Mouse (Mus musculus) gastrocnemius, adult 8-10 months (tissue): ENCODE results near the gene Rpl41. TPM values are rescaled to one million over a fixed set of nuclear protein-coding genes. Genes with fewer than 3 reads are reported as not detected.

Experiments
- microRNA-seq: library from miRNA; unstranded; fragments of <30 nt; microRNA quantifications from one replicate; pipeline ENCODE4 v1.2.0, GENCODE M21; 2022
- total RNA-seq, 4 experiments: library from RNA; stranded (reverse); gene quantifications; 2 replicates each; pipeline ENCODE4 v1.2.4; 2022

Rpl41 gene
- total RNA-seq, 4 experiments from 2014 or later = 907 to 1,327 (median 1,023) TPM

Small RNA genes lying within 50 kb of the gene (microRNA-seq; reads per million reads assigned to microRNA genes)
- gene Gm47275 = not detected
- gene Mir6916 = not detected
- not detected for gene Mir6917

Other genes with a start within 250 kb of the Rpl41 start
- 1 to 10 TPM; 2.6 to 3.9 (median 3.2) TPM for gene Pan2, start 246.0 kb downstream of the Rpl41 start, total RNA-seq
- 10 to 100 TPM; 51.0 to 56.9 (median 52.2) TPM for gene Cnpy2, start 226.8 kb downstream of the Rpl41 start, total RNA-seq
- gene Cs, start 211.6 kb downstream of the Rpl41 start, total RNA-seq = 100 to 1,000 TPM; 491 to 577 (median 541) TPM
- 100 to 1,000 TPM; 409 to 479 (median 445) TPM for gene Coq10a, start 180.3 kb downstream of the Rpl41 start, total RNA-seq
- gene Ankrd52, start 172.2 kb downstream of the Rpl41 start, total RNA-seq = 10 to 100 TPM; 38.7 to 48.8 (median 43.2) TPM
- not detected for gene Slc39a5, start 148.1 kb downstream of the Rpl41 start, total RNA-seq
- gene Nabp2, start 137.8 kb downstream of the Rpl41 start, total RNA-seq = 10 to 100 TPM; 59.0 to 70.3 (median 63.5) TPM
- gene Rnf41, start 137.6 kb downstream of the Rpl41 start, total RNA-seq = 10 to 100 TPM; 13.6 to 14.7 (median 14.1) TPM
- gene Smarcc2, start 90.1 kb downstream of the Rpl41 start, total RNA-seq = 10 to 100 TPM; 45.6 to 53.3 (median 49.5) TPM
- 100 to 1,000 TPM; 125 to 188 (median 158) TPM for gene Myl6, start 55.2 kb downstream of the Rpl41 start, total RNA-seq
- 10 to 100 TPM in 2 of 4 experiments, 1 to 10 TPM in 2; 8.7 to 11.7 (median 10.0) TPM for gene Myl6b, start 50.6 kb downstream of the Rpl41 start, total RNA-seq
- gene Esyt1, start 23.4 kb downstream of the Rpl41 start, total RNA-seq = 10 to 100 TPM; 10.4 to 13.5 (median 13.4) TPM
- 1 to 10 TPM; 5.7 to 7.5 (median 6.7) TPM for gene Zc3h10, start 1.5 kb downstream of the Rpl41 start, total RNA-seq
- gene Pa2g4, start 16.7 kb upstream of the Rpl41 start, total RNA-seq = 10 to 100 TPM; 29.0 to 39.9 (median 33.1) TPM
- gene Erbb3, start 40.3 kb upstream of the Rpl41 start, total RNA-seq = 1 to 10 TPM; 2.1 to 2.7 (median 2.2) TPM
- 100 to 1,000 TPM; 166 to 361 (median 250) TPM for gene Rps26, start 77.4 kb upstream of the Rpl41 start, total RNA-seq
- gene Ikzf4, start 96.7 kb upstream of the Rpl41 start, total RNA-seq = under 1 TPM in 3 of 4 experiments, not detected in 1; 0.24 to 0.51 (median 0.34) TPM
- 10 to 100 TPM; 32.2 to 37.4 (median 33.8) TPM for gene Suox, start 124.8 kb upstream of the Rpl41 start, total RNA-seq
- gene Rab5b, start 147.0 kb upstream of the Rpl41 start, total RNA-seq = 100 to 1,000 TPM in 3 of 4 experiments, 10 to 100 TPM in 1; 97.0 to 103 (median 102) TPM
- gene Pmel, start 154.9 kb upstream of the Rpl41 start, total RNA-seq = under 1 TPM in 1 of 4 experiments, not detected in 3; 0.25 TPM
- gene Cdk2, start 155.7 kb upstream of the Rpl41 start, total RNA-seq = 1 to 10 TPM; 2.5 to 3.4 (median 2.6) TPM
- 10 to 100 TPM in 1 of 4 experiments, 1 to 10 TPM in 3; 7.5 to 10.0 (median 8.0) TPM for gene Dgka, start 195.6 kb upstream of the Rpl41 start, total RNA-seq
- gene Pym1, start 198.6 kb upstream of the Rpl41 start, total RNA-seq = 10 to 100 TPM; 10.2 to 14.0 (median 11.9) TPM
- gene Mmp19, start 241.6 kb upstream of the Rpl41 start, total RNA-seq = 1 to 10 TPM in 3 of 4 experiments, under 1 TPM in 1; 0.46 to 1.4 (median 1.1) TPM